Mouse (Mus musculus) spleen, adult 2 months (tissue): ENCODE results near the gene Patz1.

Source experiments
- CTCF ChIP-seq: fragments of 200-500 bp; IDR thresholded peaks from 2 replicates; pipeline ENCODE4 v1.5.1; 2011; ENCODE audit warnings: mild to moderate bottlenecking, inconsistent platforms; ENCODE audit not compliant: insufficient read depth, insufficient read length, insufficient replicate concordance; ENCODE audit errors: extremely low read depth
- POLR2A ChIP-seq: fragments of 200-500 bp; IDR thresholded peaks from 2 replicates; pipeline ENCODE4 v1.6.1; 2011; ENCODE audit warnings: low read depth, low read length, inconsistent platforms

GRCm38 (mm10) chr11:3352131-3352530 is 63.5 kb downstream of the Patz1 start:
- TF ChIP-seq CTCF (no peak), POLR2A (no peak)
